8 mouse cellular contexts compared by ENCODE assay signal in genomic region chr14:101378965-101379662, GRCm38 (mm10).
A peak's percentile ranks its signal among the peaks of the same experiment; 100 is the strongest.
DNase-seq lines count a peak whose midpoint lies in the region; ATAC-seq lines count a peak whose summit lies in the region.

No protein-coding gene starts in this region.

- DNase-seq in R1 (ENCODE audit: low read depth, low spot score) = peak; percentile 56
- peak; percentile 91 to 93 for DNase-seq in cerebellum, postnatal 14 days
- peak; percentile 80 to 83 for DNase-seq in frontal cortex, postnatal 36 days (ENCODE audit: low spot score in 2 of 2)
- peak; percentile 93 for DNase-seq in hindbrain, embryonic 14.5 days (ENCODE audit: low spot score)
- DNase-seq in layer of hippocampus, postnatal 25 days (ENCODE audit: extremely low spot score in 1 of 2, low spot score in 1 of 2) = peak; percentile 81 to 89
- peak; percentile 59 for DNase-seq in lung, postnatal 36 days
- DNase-seq in right cerebral cortex, adult 18-20 months = peak; percentile 77

- 15% methylated on average over 21 of the region's 21 CpGs for WGBS in hindbrain, embryonic 14.5 days

- peaks cover 20% of the 10 kb centered on the region for H3K4me1 ChIP-seq in hindbrain, embryonic 14.5 days (replicated peaks; ENCODE audit: control insufficient read depth, insufficient read depth, low read length)

- H3K4me3 ChIP-seq in hindbrain, embryonic 14.5 days (replicated peaks; ENCODE audit: low read length) = peak overlapping the region; percentile 25

- no peaks in the 10 kb centered on the region for H3K36me3 ChIP-seq in hindbrain, embryonic 14.5 days (replicated peaks; ENCODE audit: control insufficient read depth, insufficient read depth)

- H3K27ac ChIP-seq in hindbrain, embryonic 14.5 days = peak overlapping the region; percentile 82

- no peaks in the 10 kb centered on the region for H3K9me3 ChIP-seq in hindbrain, embryonic 14.5 days (ENCODE audit: control insufficient read depth, low read length)

- no peaks in the 10 kb centered on the region for H3K27me3 ChIP-seq in hindbrain, embryonic 14.5 days (ENCODE audit: control insufficient read depth, insufficient read depth, low read length)

- peak overlapping the region; percentile 57 for H3K9ac ChIP-seq in hindbrain, embryonic 14.5 days

- ATAC-seq in hindbrain, embryonic 14.5 days (ENCODE audit: low FRiP score) = peak; percentile 93
- no peak for ATAC-seq in erythroblast, adult 5-6 weeks (replicated peaks; ENCODE audit: low FRiP score, poor library complexity, severe bottlenecking)

- H3K4me2 ChIP-seq in hindbrain, embryonic 14.5 days (replicated peaks) = peak overlapping the region; percentile 55
